Mouse (Mus musculus): ENCODE results near the gene Tmbim1. TPM values are rescaled to one million over a fixed set of nuclear protein-coding genes. Genes with fewer than 3 reads are reported as not detected.

The Tmbim1 gene
- polyA plus RNA-seq, 1 experiment from 2014 or later: 50.1 TPM

DNA sequence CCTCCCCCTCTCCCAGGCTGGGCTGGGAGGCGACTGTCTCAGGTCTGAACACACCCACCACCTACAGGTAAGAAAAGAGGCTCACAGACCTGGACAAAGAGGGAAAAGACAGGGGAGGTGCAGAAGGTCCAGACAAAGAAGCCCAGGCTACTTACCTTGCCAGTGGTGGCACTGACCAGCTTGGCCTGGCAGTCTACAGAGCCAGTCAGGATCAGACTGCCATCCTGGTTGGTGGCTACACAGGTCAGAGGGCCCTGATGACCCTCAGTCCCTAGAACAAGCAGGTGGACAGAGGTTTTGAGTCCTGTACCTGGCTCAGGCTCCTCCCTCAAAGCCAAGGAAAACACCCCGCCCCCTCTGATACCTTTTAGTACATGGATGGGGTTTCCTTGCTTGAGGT, 24.1 kb downstream of the Tmbim1 start:
- 92% methylated on average over 2 of the region's 2 CpGs for WGBS
- Histone ChIP-seq H3K36me3 (ENCODE audit: control insufficient read depth, insufficient read depth, low read length) (peaks cover 45% of the 10 kb centered on the region), H3K4me1 (ENCODE audit: control insufficient read depth, insufficient read depth, low read length) (peaks cover 23% of the 10 kb centered on the region), H3K9me3 (ENCODE audit: control insufficient read depth, low read depth, low read length) (no peaks in the 10 kb centered on the region), H3K27me3 (ENCODE audit: control insufficient read depth, insufficient read depth, low read length) (no peaks in the 10 kb centered on the region), H3K4me2 (replicated peaks; ENCODE audit: low read depth, low read length) (no peak overlapping the region), H3K4me3 (ENCODE audit: low read depth, low read length) (no peak overlapping the region), H3K9ac (replicated peaks; ENCODE audit: low read depth, low read length) (no peak overlapping the region), H3K27ac (ENCODE audit: low read length) (no peak overlapping the region)
- no peak for ATAC-seq (ENCODE audit: insufficient number of reproducible peaks, insufficient read depth, low FRiP score, low read depth)

DNA sequence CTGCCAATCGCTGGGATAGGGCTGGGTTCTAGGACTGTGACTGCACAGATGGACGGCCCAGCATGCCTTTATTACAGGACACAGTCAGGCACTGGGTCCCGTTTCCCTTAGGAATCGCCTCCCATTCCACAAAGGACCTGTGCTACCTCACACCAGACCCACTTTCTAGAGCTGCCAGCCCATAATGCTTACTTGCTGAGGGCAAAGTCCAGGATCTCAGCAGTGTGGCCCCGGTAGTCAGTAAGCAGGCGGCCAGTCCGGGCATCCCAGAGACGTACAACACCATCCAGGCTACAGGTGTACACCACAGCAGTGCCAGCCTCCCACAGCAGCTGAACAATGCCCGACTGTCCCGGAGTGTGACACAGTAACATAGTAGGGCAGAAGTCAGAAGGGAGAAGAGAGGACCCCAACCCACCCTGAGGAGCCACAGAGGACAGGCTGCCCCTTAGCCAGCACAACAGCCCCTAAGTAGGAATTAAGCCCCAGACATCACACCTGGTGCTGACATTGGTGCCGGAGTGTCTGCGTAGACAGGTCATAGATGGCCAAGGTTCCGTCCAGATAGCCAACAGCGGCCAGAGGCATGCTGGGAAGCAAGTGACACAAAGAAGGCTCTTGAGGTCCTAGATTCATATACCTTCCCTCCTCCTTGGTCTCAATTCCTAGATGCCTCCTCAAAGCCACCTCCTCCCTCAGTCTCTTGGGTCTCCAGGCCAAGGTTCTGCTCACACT, 24.7 kb downstream of the Tmbim1 start:
- WGBS: 93% methylated on average over 14 of the region's 14 CpGs
- Histone ChIP-seq H3K9ac (replicated peaks; ENCODE audit: low read depth, low read length) (no peak overlapping the region), H3K9me3 (ENCODE audit: control insufficient read depth, low read depth, low read length) (no peaks in the 10 kb centered on the region), H3K4me2 (replicated peaks; ENCODE audit: low read depth, low read length) (no peak overlapping the region), H3K4me3 (ENCODE audit: low read depth, low read length) (no peak overlapping the region), H3K36me3 (ENCODE audit: control insufficient read depth, insufficient read depth, low read length) (peaks cover 45% of the 10 kb centered on the region), H3K27me3 (ENCODE audit: control insufficient read depth, insufficient read depth, low read length) (no peaks in the 10 kb centered on the region), H3K27ac (ENCODE audit: low read length) (no peak overlapping the region), H3K4me1 (ENCODE audit: control insufficient read depth, insufficient read depth, low read length) (peaks cover 21% of the 10 kb centered on the region)
- no peak for ATAC-seq (ENCODE audit: insufficient number of reproducible peaks, insufficient read depth, low FRiP score, low read depth)

GRCm38 (mm10) chr1:74278988-74279387, 26.4 kb downstream of the Tmbim1 start:
- Histone ChIP-seq H3K4me3 (ENCODE audit: low read depth, low read length) (no peak overlapping the region), H3K36me3 (ENCODE audit: control insufficient read depth, insufficient read depth, low read length) (peaks cover 45% of the 10 kb centered on the region), H3K4me2 (replicated peaks; ENCODE audit: low read depth, low read length) (no peak overlapping the region), H3K27me3 (ENCODE audit: control insufficient read depth, insufficient read depth, low read length) (no peaks in the 10 kb centered on the region), H3K9ac (replicated peaks; ENCODE audit: low read depth, low read length) (no peak overlapping the region), H3K27ac (ENCODE audit: low read length) (no peak overlapping the region), H3K9me3 (ENCODE audit: control insufficient read depth, low read depth, low read length) (no peaks in the 10 kb centered on the region), H3K4me1 (ENCODE audit: control insufficient read depth, insufficient read depth, low read length) (peaks cover 33% of the 10 kb centered on the region)
- no peak for ATAC-seq (ENCODE audit: insufficient number of reproducible peaks, insufficient read depth, low FRiP score, low read depth)
- WGBS: 91% methylated on average over 11 of the region's 11 CpGs

GRCm38 (mm10) chr1:74278538-74278937, 26.9 kb downstream of the Tmbim1 start, which contains the start of gene Gpbar1:
Gene Gpbar1 (plus strand): TSS chr1:74278550.
- peaks cover 32% of the 10 kb centered on the region for H3K4me1 ChIP-seq (ENCODE audit: control insufficient read depth, insufficient read depth, low read length)
- WGBS: 87% methylated on average over 10 of the region's 10 CpGs
- H3K27me3 ChIP-seq (ENCODE audit: control insufficient read depth, insufficient read depth, low read length): no peaks in the 10 kb centered on the region
- no peak within 1 kb of the TSS for H3K4me3 ChIP-seq (ENCODE audit: low read depth, low read length)
- peaks cover 45% of the 10 kb centered on the region for H3K36me3 ChIP-seq (ENCODE audit: control insufficient read depth, insufficient read depth, low read length)
- no peak for ATAC-seq (ENCODE audit: insufficient number of reproducible peaks, insufficient read depth, low FRiP score, low read depth)
- no peak within 1 kb of the TSS for H3K27ac ChIP-seq (ENCODE audit: low read length)
- peak within 1 kb of the TSS; percentile 17; the same call in 1 of the 2 replicates for H3K4me2 ChIP-seq (replicated peaks; ENCODE audit: low read depth, low read length)
- no peaks in the 10 kb centered on the region for H3K9me3 ChIP-seq (ENCODE audit: control insufficient read depth, low read depth, low read length)
- H3K9ac ChIP-seq (replicated peaks; ENCODE audit: low read depth, low read length): no peak within 1 kb of the TSS; the same call in 1 of the 2 replicates

DNA sequence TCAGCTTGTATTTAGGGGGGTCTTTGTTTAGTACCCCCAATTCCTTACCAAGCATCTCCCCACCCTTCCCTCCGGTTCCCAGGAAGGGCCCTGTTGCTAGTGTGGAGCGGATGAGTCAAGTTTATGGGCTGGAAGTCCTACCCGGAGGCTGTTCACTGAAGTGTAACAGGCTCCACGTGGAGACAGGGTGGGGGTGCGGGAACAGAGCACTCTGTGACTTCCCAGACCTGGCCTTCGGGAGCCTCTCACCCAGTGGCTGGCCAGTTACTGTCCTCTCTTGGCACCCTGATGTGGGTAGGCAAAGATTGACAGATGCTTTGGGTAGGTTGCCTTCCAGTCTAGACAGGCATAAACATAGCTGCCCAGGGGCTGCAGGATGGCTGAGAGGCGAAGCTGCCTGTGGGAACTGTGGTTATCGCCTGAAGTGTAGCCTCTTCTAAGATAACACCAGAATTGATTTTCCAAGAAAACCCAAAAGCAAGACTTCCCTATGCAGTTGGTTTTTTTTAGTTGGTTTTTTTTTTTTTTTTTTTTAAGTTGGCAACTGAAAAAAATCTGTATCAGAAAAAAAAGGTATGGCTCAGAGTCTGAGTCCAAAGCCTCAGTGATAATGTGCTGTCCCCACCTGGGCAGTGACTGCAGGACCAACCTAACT, 27.4 kb downstream of the Tmbim1 start:
- Histone ChIP-seq H3K4me3 (ENCODE audit: low read depth, low read length) (no peak overlapping the region), H3K9ac (replicated peaks; ENCODE audit: low read depth, low read length) (no peak overlapping the region; the same call in 1 of the 2 replicates), H3K4me1 (ENCODE audit: control insufficient read depth, insufficient read depth, low read length) (peaks cover 31% of the 10 kb centered on the region), H3K9me3 (ENCODE audit: control insufficient read depth, low read depth, low read length) (no peaks in the 10 kb centered on the region), H3K27me3 (ENCODE audit: control insufficient read depth, insufficient read depth, low read length) (no peaks in the 10 kb centered on the region), H3K27ac (ENCODE audit: low read length) (no peak overlapping the region), H3K4me2 (replicated peaks; ENCODE audit: low read depth, low read length) (peak overlapping the region; percentile 17; the same call in 1 of the 2 replicates), H3K36me3 (ENCODE audit: control insufficient read depth, insufficient read depth, low read length) (peaks cover 42% of the 10 kb centered on the region)
- ATAC-seq (ENCODE audit: insufficient number of reproducible peaks, insufficient read depth, low FRiP score, low read depth): no peak
- WGBS: 56% methylated on average over 8 of the region's 8 CpGs

DNA sequence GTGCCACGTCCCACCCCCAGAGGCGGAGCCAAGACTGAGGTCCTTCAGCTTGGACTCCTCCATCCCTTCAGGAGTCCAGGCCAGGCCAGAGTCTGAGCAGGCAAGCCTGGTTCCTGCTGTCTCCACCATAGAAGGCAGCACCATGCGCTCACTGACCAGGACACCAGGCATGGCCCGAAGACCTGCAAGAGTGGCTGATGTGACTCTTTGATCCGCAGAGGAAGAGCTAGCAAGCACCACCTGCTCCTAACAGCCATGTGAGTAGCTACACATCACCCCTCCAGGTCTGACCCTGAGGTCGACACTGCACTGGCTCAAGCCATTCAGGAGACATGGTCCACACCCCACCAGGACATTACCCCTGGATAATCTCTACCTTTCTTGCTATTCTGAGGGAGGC, 28.4 kb downstream of the Tmbim1 start:
- 65% methylated on average over 6 of the region's 6 CpGs for WGBS
- H3K27ac ChIP-seq (ENCODE audit: low read length): no peak overlapping the region
- H3K27me3 ChIP-seq (ENCODE audit: control insufficient read depth, insufficient read depth, low read length): no peaks in the 10 kb centered on the region
- peaks cover 28% of the 10 kb centered on the region for H3K4me1 ChIP-seq (ENCODE audit: control insufficient read depth, insufficient read depth, low read length)
- H3K36me3 ChIP-seq (ENCODE audit: control insufficient read depth, insufficient read depth, low read length): peaks cover 32% of the 10 kb centered on the region
- no peak for ATAC-seq (ENCODE audit: insufficient number of reproducible peaks, insufficient read depth, low FRiP score, low read depth)
- H3K4me3 ChIP-seq (ENCODE audit: low read depth, low read length): no peak overlapping the region
- H3K9ac ChIP-seq (replicated peaks; ENCODE audit: low read depth, low read length): no peak overlapping the region
- no peaks in the 10 kb centered on the region for H3K9me3 ChIP-seq (ENCODE audit: control insufficient read depth, low read depth, low read length)
- peak overlapping the region; percentile 17; the same call in 1 of the 2 replicates for H3K4me2 ChIP-seq (replicated peaks; ENCODE audit: low read depth, low read length)

GRCm38 (mm10) chr1:74275015-74275414, 30.4 kb downstream of the Tmbim1 start:
- H3K27ac ChIP-seq (ENCODE audit: low read length): peak overlapping the region; percentile 85
- H3K36me3 ChIP-seq (ENCODE audit: control insufficient read depth, insufficient read depth, low read length): peaks cover 12% of the 10 kb centered on the region
- no peak overlapping the region for H3K9ac ChIP-seq (replicated peaks; ENCODE audit: low read depth, low read length)
- 16% methylated on average over 9 of the region's 9 CpGs for WGBS
- H3K9me3 ChIP-seq (ENCODE audit: control insufficient read depth, low read depth, low read length): no peaks in the 10 kb centered on the region
- peak; percentile 79 for ATAC-seq (ENCODE audit: insufficient number of reproducible peaks, insufficient read depth, low FRiP score, low read depth)
- H3K4me1 ChIP-seq (ENCODE audit: control insufficient read depth, insufficient read depth, low read length): peaks cover 36% of the 10 kb centered on the region
- H3K4me2 ChIP-seq (replicated peaks; ENCODE audit: low read depth, low read length): peak overlapping the region; percentile 22; the same call in 1 of the 2 replicates
- no peaks in the 10 kb centered on the region for H3K27me3 ChIP-seq (ENCODE audit: control insufficient read depth, insufficient read depth, low read length)
- no peak overlapping the region for H3K4me3 ChIP-seq (ENCODE audit: low read depth, low read length)

DNA sequence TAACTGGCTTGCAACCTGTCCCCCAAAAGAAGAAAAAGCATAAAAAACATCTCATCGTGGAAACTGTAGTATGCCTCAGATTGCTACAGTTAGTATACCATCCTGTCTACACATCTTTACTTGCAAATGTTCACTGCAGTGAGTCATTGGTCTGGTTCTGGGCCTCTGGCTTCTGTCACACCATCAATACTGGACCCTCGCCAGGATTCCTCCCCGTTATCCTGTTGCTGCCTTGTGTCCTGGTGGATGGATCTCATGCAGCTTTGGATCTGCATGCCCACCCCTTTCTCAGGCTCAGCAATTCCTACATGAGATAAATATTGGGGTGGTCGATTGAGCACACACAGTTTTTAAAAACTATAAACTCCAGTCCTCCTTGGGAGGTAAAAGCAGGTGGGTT, 33.8 kb downstream of the Tmbim1 start:
- WGBS: 47% methylated on average over 4 of the region's 4 CpGs
- Histone ChIP-seq H3K4me3 (ENCODE audit: low read depth, low read length) (no peak overlapping the region), H3K9ac (replicated peaks; ENCODE audit: low read depth, low read length) (no peak overlapping the region), H3K4me1 (ENCODE audit: control insufficient read depth, insufficient read depth, low read length) (peaks cover 32% of the 10 kb centered on the region), H3K27ac (ENCODE audit: low read length) (no peak overlapping the region; the same call in 1 of the 2 replicates), H3K27me3 (ENCODE audit: control insufficient read depth, insufficient read depth, low read length) (no peaks in the 10 kb centered on the region), H3K4me2 (replicated peaks; ENCODE audit: low read depth, low read length) (no peak overlapping the region), H3K9me3 (ENCODE audit: control insufficient read depth, low read depth, low read length) (no peaks in the 10 kb centered on the region), H3K36me3 (ENCODE audit: control insufficient read depth, insufficient read depth, low read length) (peaks cover 22% of the 10 kb centered on the region)
- no peak for ATAC-seq (ENCODE audit: insufficient number of reproducible peaks, insufficient read depth, low FRiP score, low read depth)
